Mouse (Mus musculus) limb, embryonic 11.5 days (tissue): ENCODE data around the gene Cd79b. TPM values are rescaled to one million over a fixed set of nuclear protein-coding genes. Genes with fewer than 3 reads are reported as not detected.

Experiments
- ATAC-seq: fragments of 200-750 bp; cut with Nextera tagmentation; 2 replicates; pipeline ENCODE4 v1.8.0; 2017; ENCODE audit warnings: low read depth; ENCODE audit not compliant: insufficient number of reproducible peaks, low FRiP score, low TSS enrichment
- DNase-seq: peaks from one replicate; pipeline ENCODE4 v3.0.0-alpha.2; 2015; ENCODE audit warnings: low spot score
- H3K27ac ChIP-seq: fragments of 300-500 bp; sonication (generic); replicated peaks from 2 replicates; pipeline ENCODE4 v1.5.1; 2014; ENCODE audit warnings: low read depth, mild to moderate bottlenecking, low read length
- H3K27me3 ChIP-seq: fragments of 300-500 bp; sonication (generic); 2 replicates; pipeline ENCODE4 v1.6.1; 2014; ENCODE audit warnings: mild to moderate bottlenecking, low read length, mixed read lengths; ENCODE audit not compliant: control insufficient read depth, insufficient read depth
- H3K36me3 ChIP-seq: fragments of 300-500 bp; sonication (generic); 2 replicates; pipeline ENCODE4 v1.6.1; 2014; ENCODE audit warnings: mild to moderate bottlenecking, low read length, moderate library complexity, mixed read lengths; ENCODE audit not compliant: control insufficient read depth, insufficient read depth
- H3K4me1 ChIP-seq: fragments of 300-500 bp; sonication (generic); 2 replicates; pipeline ENCODE4 v1.6.1; 2014; ENCODE audit warnings: low read length, mixed read lengths; ENCODE audit not compliant: control insufficient read depth, insufficient read depth
- H3K4me2 ChIP-seq: fragments of 300-500 bp; sonication (generic); 2 replicates; pipeline ENCODE4 v1.6.1; 2014; ENCODE audit warnings: low read depth, mild to moderate bottlenecking, moderate library complexity; ENCODE audit not compliant: severe bottlenecking
- H3K4me3 ChIP-seq: fragments of 300-500 bp; sonication (generic); 2 replicates; pipeline ENCODE4 v1.5.1; 2014; ENCODE audit warnings: low read depth, low read length
- H3K9ac ChIP-seq: fragments of 300-500 bp; sonication (generic); 2 replicates; pipeline ENCODE4 v1.6.1; 2014; ENCODE audit warnings: mild to moderate bottlenecking, low read length
- H3K9me3 ChIP-seq: fragments of 300-500 bp; sonication (generic); 2 replicates; pipeline ENCODE4 v1.6.1; 2016; ENCODE audit warnings: low read length; ENCODE audit not compliant: control insufficient read depth
- WGBS: fragments of 180-500 bp; shearing (Covaris S2); extraction: QIAGEN DNeasy Blood & Tissue Kit; methylation state at CpG from one replicate; pipeline ENCODE4 v1.1.7; 2014; 5-methylcytosine and 5-hydroxymethylcytosine counted together
- polyA plus RNA-seq: library from polyadenylated mRNA; unstranded; fragments of >200 nt; fragmentation: Nextera tagmentation; extraction: Ambion mirVana; gene quantifications from 2 replicates; pipeline ENCODE4 v1.2.1, GENCODE M21; 2014

The Cd79b gene
- polyA plus RNA-seq, 1 experiment from 2014 or later = 2.1 TPM

GRCm38 (mm10) chr11:106274971-106275411 is 39.6 kb downstream of the Cd79b start:
- H3K27ac ChIP-seq = no peak overlapping the region
- no peaks in the 10 kb centered on the region for H3K36me3 ChIP-seq
- ATAC-seq (no peak), DNase-seq (peak; percentile 33)
- H3K27me3 ChIP-seq = no peaks in the 10 kb centered on the region
- no peaks in the 10 kb centered on the region for H3K9me3 ChIP-seq
- H3K4me1 ChIP-seq = peaks cover 16% of the 10 kb centered on the region
- H3K4me3 ChIP-seq = no peak overlapping the region
- H3K9ac ChIP-seq = no peak overlapping the region
- 65% methylated on average over 7 of the region's 7 CpGs for WGBS
- no peak overlapping the region for H3K4me2 ChIP-seq

DNA sequence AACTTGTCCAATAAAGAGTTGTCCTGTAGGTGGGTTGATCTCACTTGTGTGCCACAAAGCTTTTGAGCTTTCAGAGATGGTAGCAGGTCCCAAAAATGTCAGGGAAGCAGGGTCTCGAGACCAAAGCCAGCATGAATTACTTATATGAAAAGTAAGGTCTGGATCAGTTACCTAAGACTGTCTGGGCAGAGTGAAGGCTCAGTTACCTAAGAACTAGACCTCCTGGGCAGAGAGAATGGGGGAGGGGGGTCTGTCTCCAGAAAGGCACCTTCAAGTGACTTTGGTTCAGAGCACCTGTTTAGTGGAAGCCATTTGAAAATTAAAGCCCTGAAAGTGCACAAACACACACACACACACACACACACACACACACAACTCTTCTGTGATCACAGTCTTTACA is 40.2 kb downstream of the Cd79b start:
- no peaks in the 10 kb centered on the region for H3K27me3 ChIP-seq
- no peak for DNase-seq
- H3K36me3 ChIP-seq = no peaks in the 10 kb centered on the region
- peaks cover 16% of the 10 kb centered on the region for H3K4me1 ChIP-seq
- no peak overlapping the region for H3K4me2 ChIP-seq
- no peak overlapping the region for H3K4me3 ChIP-seq
- H3K27ac ChIP-seq = no peak overlapping the region
- H3K9ac ChIP-seq = no peak overlapping the region
- no peak for ATAC-seq
- WGBS = 93% methylated on average over 1 of the region's 1 CpGs
- H3K9me3 ChIP-seq = no peaks in the 10 kb centered on the region

- DNase-seq (no peak), ATAC-seq (no peak)
- Histone ChIP-seq H3K4me2 (peak overlapping the region; percentile 62; the same call in 1 of the 2 replicates), H3K27ac (no peak overlapping the region), H3K9me3 (no peaks in the 10 kb centered on the region), H3K4me1 (peaks cover 22% of the 10 kb centered on the region), H3K4me3 (no peak overlapping the region; the same call in 1 of the 2 replicates), H3K9ac (no peak overlapping the region), H3K36me3 (no peaks in the 10 kb centered on the region), H3K27me3 (no peaks in the 10 kb centered on the region)
- 96% methylated on average over 6 of the region's 6 CpGs for WGBS
These were observed 40.8 kb downstream of the Cd79b start for GRCm38 (mm10) chr11:106273811-106274210.

DNA sequence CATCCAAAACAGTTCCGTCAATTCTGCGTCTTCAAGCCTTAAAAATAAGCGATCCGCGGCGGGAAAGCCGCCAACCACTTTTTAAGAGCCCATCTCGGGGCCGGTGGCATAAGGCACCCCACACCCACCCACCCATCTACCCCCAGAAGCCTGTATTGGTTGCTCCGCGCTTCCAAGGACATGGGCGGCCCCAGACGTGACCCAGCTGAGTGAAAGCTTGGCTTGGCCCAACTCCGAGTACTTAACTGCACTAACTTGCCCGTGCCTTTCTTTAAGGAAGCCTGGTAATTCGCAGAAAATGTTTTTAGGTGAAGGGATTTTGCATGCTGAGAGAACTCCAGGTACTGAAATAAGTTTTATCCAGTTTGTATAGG is 41.3 kb downstream of the Cd79b start:
- H3K9me3 ChIP-seq = no peaks in the 10 kb centered on the region
- H3K4me2 ChIP-seq = peak overlapping the region; percentile 62
- H3K9ac ChIP-seq = peak overlapping the region; percentile 56
- 20% methylated on average over 16 of the region's 16 CpGs for WGBS
- peak overlapping the region; percentile 99 for H3K4me3 ChIP-seq
- DNase-seq = no peak
- H3K27ac ChIP-seq = peak overlapping the region; percentile 56; the same call in 1 of the 2 replicates
- peak; percentile 31; the same call in 1 of the 2 replicates for ATAC-seq
- H3K4me1 ChIP-seq = peaks cover 27% of the 10 kb centered on the region
- H3K36me3 ChIP-seq = no peaks in the 10 kb centered on the region
- no peaks in the 10 kb centered on the region for H3K27me3 ChIP-seq

- Histone ChIP-seq H3K27ac (peak within 1 kb of the TSS; percentile 92), H3K9me3 (no peaks in the 10 kb centered on the region), H3K9ac (peak within 1 kb of the TSS; percentile 96), H3K36me3 (no peaks in the 10 kb centered on the region), H3K4me3 (peak within 1 kb of the TSS; percentile 99), H3K4me1 (peaks cover 32% of the 10 kb centered on the region), H3K4me2 (peak within 1 kb of the TSS; percentile 63), H3K27me3 (no peaks in the 10 kb centered on the region)
- under 1% methylated on average over 72 of the region's 72 CpGs for WGBS
- DNase-seq = peak; percentile 100
- peak; percentile 91 for ATAC-seq
These were observed 41.8 kb downstream of the Cd79b start, which contains the start of gene Smarcd2 for GRCm38 (mm10) chr11:106272644-106273310. Gene Smarcd2 (minus strand): TSS chr11:106272972.

- WGBS = 1% methylated on average over 41 of the region's 41 CpGs
- Histone ChIP-seq H3K4me3 (peak overlapping the region; percentile 99), H3K4me1 (peaks cover 39% of the 10 kb centered on the region), H3K9ac (peak overlapping the region; percentile 96), H3K4me2 (peak overlapping the region; percentile 63), H3K36me3 (0 out of 2 replicates have a peak, but pooled peaks cover 2% of the 10 kb centered on the region), H3K9me3 (no peaks in the 10 kb centered on the region), H3K27ac (peak overlapping the region; percentile 92), H3K27me3 (no peaks in the 10 kb centered on the region)
- ATAC-seq (no peak), DNase-seq (no peak)
These were observed 42.5 kb downstream of the Cd79b start for GRCm38 (mm10) chr11:106271794-106272643.

- Histone ChIP-seq H3K36me3 (peaks cover 5% of the 10 kb centered on the region; the same call in 1 of the 2 replicates), H3K4me3 (peak overlapping the region; percentile 99), H3K9ac (peak overlapping the region; percentile 96), H3K27ac (no peak overlapping the region; the same call in 1 of the 2 replicates), H3K27me3 (no peaks in the 10 kb centered on the region), H3K9me3 (no peaks in the 10 kb centered on the region), H3K4me1 (peaks cover 40% of the 10 kb centered on the region), H3K4me2 (peak overlapping the region; percentile 63)
- 32% methylated on average over 5 of the region's 5 CpGs for WGBS
- ATAC-seq = no peak
- DNase-seq = peak; percentile 33
These were observed 43.3 kb downstream of the Cd79b start for GRCm38 (mm10) chr11:106271131-106271793.

DNA sequence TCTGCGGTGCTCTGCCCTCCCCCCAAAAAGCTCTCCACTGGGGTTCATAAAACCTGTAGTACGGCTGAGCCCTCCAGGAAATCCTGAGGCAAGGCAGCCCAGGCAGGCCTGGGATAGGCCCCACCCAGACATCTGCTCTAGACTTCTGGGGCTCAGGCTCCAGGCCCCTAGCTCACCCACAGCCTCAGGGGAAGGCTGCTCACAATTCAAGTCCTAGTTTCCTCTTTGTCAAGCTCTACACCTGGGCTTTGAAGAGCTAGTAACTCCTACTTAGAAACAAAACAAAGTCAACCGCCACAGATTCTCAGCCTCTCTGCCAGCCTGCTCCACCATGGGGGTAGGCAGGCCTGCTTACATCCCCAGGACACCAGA is 45.5 kb downstream of the Cd79b start:
- H3K9ac ChIP-seq = 0 out of 2 replicates have a peak overlapping the region, but pooled peaks have one; percentile 32
- peak overlapping the region; percentile 84 for H3K27ac ChIP-seq
- WGBS = 6% methylated on average over 3 of the region's 3 CpGs
- H3K27me3 ChIP-seq = no peaks in the 10 kb centered on the region
- H3K9me3 ChIP-seq = no peaks in the 10 kb centered on the region
- DNase-seq (peak; percentile 65), ATAC-seq (no peak)
- no peak overlapping the region for H3K4me3 ChIP-seq
- H3K4me1 ChIP-seq = peaks cover 36% of the 10 kb centered on the region
- H3K4me2 ChIP-seq = peak overlapping the region; percentile 28
- peaks cover 25% of the 10 kb centered on the region for H3K36me3 ChIP-seq
